Mouse (Mus musculus): Measurements from ENCODE around the gene Cdh13. TPM values are rescaled to one million over a fixed set of nuclear protein-coding genes. Genes with fewer than 3 reads are reported as not detected.
A peak's percentile ranks its signal among the peaks of the same experiment; 100 is the strongest.

The Cdh13 gene
- polyA plus RNA-seq, 1 experiment from 2014 or later, result 0.53 TPM

- no peak overlapping the region for H3K4me3 ChIP-seq (ENCODE audit: low read depth, low read length)
- no peak overlapping the region for H3K9ac ChIP-seq (replicated peaks)
- H3K4me1 ChIP-seq (ENCODE audit: insufficient read depth), result no peaks in the 10 kb centered on the region
- no peak overlapping the region for H3K27ac ChIP-seq (ENCODE audit: low read depth)
- no peak overlapping the region for H3K4me2 ChIP-seq (ENCODE audit: low read depth, low read length)
- DNase-seq, result no peak
- WGBS (ENCODE audit: insufficient replicate concordance), result 57% methylated on average over 5 of the region's 5 CpGs
- ATAC-seq, result no peak
- H3K9me3 ChIP-seq (ENCODE audit: low read length), result no peaks in the 10 kb centered on the region
- no peaks in the 10 kb centered on the region for H3K27me3 ChIP-seq (ENCODE audit: insufficient read depth, low read length)
- TF ChIP-seq CTCF (IDR thresholded peaks at IDR 0.05; ENCODE audit: low read depth) (no peak), EP300 (IDR thresholded peaks at IDR 0.05; ENCODE audit: low read depth) (no peak)
- no peaks in the 10 kb centered on the region for H3K36me3 ChIP-seq (replicated peaks; ENCODE audit: insufficient read depth, low read length)
These were observed 153.2 kb downstream of the Cdh13 start for GRCm38 (mm10) chr8:118436751-118437150.

GRCm38 (mm10) chr8:118437152-118437551 is 153.6 kb downstream of the Cdh13 start:
- H3K4me1 ChIP-seq (ENCODE audit: insufficient read depth), result no peaks in the 10 kb centered on the region
- WGBS (ENCODE audit: insufficient replicate concordance), result 79% methylated on average over 10 of the region's 10 CpGs
- no peak for ATAC-seq

GRCm38 (mm10) chr8:118437874-118438273 is 154.3 kb downstream of the Cdh13 start:
- Histone ChIP-seq H3K27me3 (ENCODE audit: insufficient read depth, low read length) (no peaks in the 10 kb centered on the region), H3K4me1 (ENCODE audit: insufficient read depth) (no peaks in the 10 kb centered on the region), H3K36me3 (replicated peaks; ENCODE audit: insufficient read depth, low read length) (no peaks in the 10 kb centered on the region), H3K27ac (ENCODE audit: low read depth) (no peak overlapping the region), H3K9me3 (ENCODE audit: low read length) (no peaks in the 10 kb centered on the region), H3K9ac (replicated peaks) (no peak overlapping the region), H3K4me2 (ENCODE audit: low read depth, low read length) (no peak overlapping the region), H3K4me3 (ENCODE audit: low read depth, low read length) (no peak overlapping the region)
- 65% methylated on average over 3 of the region's 3 CpGs for WGBS (ENCODE audit: insufficient replicate concordance)
- no peak for ATAC-seq
- DNase-seq, result no peak
- TF ChIP-seq CTCF (IDR thresholded peaks at IDR 0.05; ENCODE audit: low read depth), result no peak

More at GRCm38 (mm10) chr8:118437152-118437551, 153.6 kb downstream of the Cdh13 start:
- TF ChIP-seq CTCF (IDR thresholded peaks at IDR 0.05; ENCODE audit: low read depth) (no peak), EP300 (IDR thresholded peaks at IDR 0.05; ENCODE audit: low read depth) (no peak)
- no peak overlapping the region for H3K4me3 ChIP-seq (ENCODE audit: low read depth, low read length)
- no peak for DNase-seq
- no peaks in the 10 kb centered on the region for H3K27me3 ChIP-seq (ENCODE audit: insufficient read depth, low read length)
- H3K4me2 ChIP-seq (ENCODE audit: low read depth, low read length), result no peak overlapping the region
- no peaks in the 10 kb centered on the region for H3K9me3 ChIP-seq (ENCODE audit: low read length)
- H3K9ac ChIP-seq (replicated peaks), result no peak overlapping the region
- no peak overlapping the region for H3K27ac ChIP-seq (ENCODE audit: low read depth)
- no peaks in the 10 kb centered on the region for H3K36me3 ChIP-seq (replicated peaks; ENCODE audit: insufficient read depth, low read length)

- TF ChIP-seq EP300 (IDR thresholded peaks at IDR 0.05; ENCODE audit: low read depth) (no peak), CTCF (IDR thresholded peaks at IDR 0.05; ENCODE audit: low read depth) (no peak)
- WGBS (ENCODE audit: insufficient replicate concordance), result 74% methylated on average over 5 of the region's 5 CpGs
- H3K4me3 ChIP-seq (ENCODE audit: low read depth, low read length), result no peak overlapping the region
- no peaks in the 10 kb centered on the region for H3K27me3 ChIP-seq (ENCODE audit: insufficient read depth, low read length)
- no peak overlapping the region for H3K4me2 ChIP-seq (ENCODE audit: low read depth, low read length)
- H3K36me3 ChIP-seq (replicated peaks; ENCODE audit: insufficient read depth, low read length), result no peaks in the 10 kb centered on the region
- DNase-seq (no peak), ATAC-seq (no peak)
- no peak overlapping the region for H3K27ac ChIP-seq (ENCODE audit: low read depth)
- no peaks in the 10 kb centered on the region for H3K9me3 ChIP-seq (ENCODE audit: low read length)
- H3K9ac ChIP-seq (replicated peaks), result no peak overlapping the region
- H3K4me1 ChIP-seq (ENCODE audit: insufficient read depth), result no peaks in the 10 kb centered on the region
These were observed 156.3 kb downstream of the Cdh13 start for GRCm38 (mm10) chr8:118439857-118440256.

GRCm38 (mm10) chr8:118443361-118443760 is 159.8 kb downstream of the Cdh13 start:
- no peak overlapping the region for H3K4me3 ChIP-seq (ENCODE audit: low read depth, low read length)
- no peak overlapping the region for H3K27ac ChIP-seq (ENCODE audit: low read depth)
- no peaks in the 10 kb centered on the region for H3K4me1 ChIP-seq (ENCODE audit: insufficient read depth)
- no peak overlapping the region for H3K4me2 ChIP-seq (ENCODE audit: low read depth, low read length)
- no peaks in the 10 kb centered on the region for H3K36me3 ChIP-seq (replicated peaks; ENCODE audit: insufficient read depth, low read length)
- no peak overlapping the region for H3K9ac ChIP-seq (replicated peaks)
- WGBS (ENCODE audit: insufficient replicate concordance), result 44% methylated on average over 3 of the region's 3 CpGs
- ATAC-seq (no peak), DNase-seq (no peak)
- no peaks in the 10 kb centered on the region for H3K27me3 ChIP-seq (ENCODE audit: insufficient read depth, low read length)
- no peak for TF ChIP-seq EP300 (IDR thresholded peaks at IDR 0.05; ENCODE audit: low read depth)
- peak; percentile 39; the same call in 1 of the 2 replicates for TF ChIP-seq CTCF (IDR thresholded peaks at IDR 0.05; ENCODE audit: low read depth)
- no peaks in the 10 kb centered on the region for H3K9me3 ChIP-seq (ENCODE audit: low read length)

GRCm38 (mm10) chr8:118444651-118445207 is 161.2 kb downstream of the Cdh13 start:
- ATAC-seq, result no peak
- no peak overlapping the region for H3K4me2 ChIP-seq (ENCODE audit: low read depth, low read length)
- TF ChIP-seq EP300 (IDR thresholded peaks at IDR 0.05; ENCODE audit: low read depth) (no peak), CTCF (IDR thresholded peaks at IDR 0.05; ENCODE audit: low read depth) (no peak)
- H3K4me3 ChIP-seq (ENCODE audit: low read depth, low read length), result no peak overlapping the region
- no peak for DNase-seq
- no peaks in the 10 kb centered on the region for H3K4me1 ChIP-seq (ENCODE audit: insufficient read depth)
- 49% methylated on average over 8 of the region's 8 CpGs for WGBS (ENCODE audit: insufficient replicate concordance)
- H3K9me3 ChIP-seq (ENCODE audit: low read length), result no peaks in the 10 kb centered on the region
- no peak overlapping the region for H3K27ac ChIP-seq (ENCODE audit: low read depth)
- no peak overlapping the region for H3K9ac ChIP-seq (replicated peaks)
- no peaks in the 10 kb centered on the region for H3K36me3 ChIP-seq (replicated peaks; ENCODE audit: insufficient read depth, low read length)
- H3K27me3 ChIP-seq (ENCODE audit: insufficient read depth, low read length), result no peaks in the 10 kb centered on the region

GRCm38 (mm10) chr8:118446516-118446915 is 163.0 kb downstream of the Cdh13 start:
- Histone ChIP-seq H3K27ac (ENCODE audit: low read depth) (no peak overlapping the region), H3K4me3 (ENCODE audit: low read depth, low read length) (no peak overlapping the region), H3K4me2 (ENCODE audit: low read depth, low read length) (no peak overlapping the region), H3K27me3 (ENCODE audit: insufficient read depth, low read length) (no peaks in the 10 kb centered on the region), H3K9ac (replicated peaks) (no peak overlapping the region), H3K36me3 (replicated peaks; ENCODE audit: insufficient read depth, low read length) (no peaks in the 10 kb centered on the region), H3K9me3 (ENCODE audit: low read length) (no peaks in the 10 kb centered on the region), H3K4me1 (ENCODE audit: insufficient read depth) (no peaks in the 10 kb centered on the region)
- ATAC-seq (no peak), DNase-seq (no peak)
- 75% methylated on average over 9 of the region's 9 CpGs for WGBS (ENCODE audit: insufficient replicate concordance)
- no peak for TF ChIP-seq CTCF (IDR thresholded peaks at IDR 0.05; ENCODE audit: low read depth)
- no peak for TF ChIP-seq EP300 (IDR thresholded peaks at IDR 0.05; ENCODE audit: low read depth)

All from liver, postnatal 0 days (tissue).